Mouse (Mus musculus): ENCODE data around the gene Fam71e1. TPM values are rescaled to one million over a fixed set of nuclear protein-coding genes. Genes with fewer than 3 reads are reported as not detected.
A peak's percentile ranks its signal among the peaks of the same experiment; 100 is the strongest.

Fam71e1 gene
- polyA plus RNA-seq, 1 experiment from 2014 or later = 9.2 TPM

DNA sequence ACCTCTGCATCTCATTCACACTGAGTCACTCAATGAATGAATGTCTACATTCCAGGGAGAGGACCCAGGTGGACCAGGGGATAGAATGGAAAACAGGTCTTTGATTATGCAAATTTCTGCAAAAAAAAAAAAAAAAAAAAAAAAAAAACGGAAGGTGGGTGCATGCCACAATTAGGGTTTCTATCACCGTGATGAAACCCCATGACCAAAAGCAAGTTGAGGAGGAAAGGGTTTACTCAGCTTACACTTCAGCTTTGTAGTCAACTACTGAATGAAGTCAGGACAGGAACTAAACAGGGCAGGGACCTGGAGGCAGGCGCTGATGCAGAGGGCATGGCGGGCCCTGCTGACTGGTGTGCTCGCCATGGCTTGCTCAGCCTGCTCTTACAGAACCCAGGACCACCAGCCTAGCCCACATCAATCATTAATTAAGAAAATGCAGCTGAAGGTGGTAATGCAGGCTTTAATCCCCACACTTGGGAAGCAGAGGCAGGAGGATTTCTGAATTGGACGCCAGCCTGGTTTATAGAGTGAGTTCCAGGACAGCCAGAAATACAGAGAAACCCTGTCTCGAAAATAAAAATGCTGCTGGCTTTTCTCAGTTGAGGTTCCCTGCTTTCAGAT is 10.7 kb upstream of the Fam71e1 start:
- Histone ChIP-seq H3K9me3 (ENCODE audit: control insufficient read depth, low read length) (no peaks in the 10 kb centered on the region), H3K4me3 (ENCODE audit: control insufficient read depth in 1 of 2, insufficient read depth in 1 of 2, low read depth in 1 of 2, low read length in 2 of 2) (no peak overlapping the region), H3K9ac (ENCODE audit: low read length) (no peak overlapping the region), H3K27ac (replicated peaks in 1 of 2; ENCODE audit: control insufficient read depth in 1 of 2, insufficient read depth in 1 of 2, low read depth in 2 of 2, low read length in 2 of 2) (peak overlapping the region in 1 of 2 experiments; percentile 53; a peak in 2 of 4 replicates), H3K4me2 (ENCODE audit: low read length) (0 out of 2 replicates have a peak overlapping the region, but pooled peaks have one; percentile 48), H3K36me3 (ENCODE audit: control insufficient read depth, insufficient read depth, low read length) (peaks cover 46% of the 10 kb centered on the region), H3K27me3 (ENCODE audit: control insufficient read depth, insufficient read depth, low read length) (no peaks in the 10 kb centered on the region), H3K4me1 (ENCODE audit: control insufficient read depth in 2 of 2, insufficient read depth in 2 of 2, low read length in 2 of 2) (peaks cover 2 to 18% of the 10 kb centered on the region in 2 experiments; a peak in 2 of 4 replicates)
- no peak for ATAC-seq (ENCODE audit: insufficient number of reproducible peaks, insufficient read depth, low FRiP score, low read depth)
- WGBS = 65% methylated on average over 7 of the region's 7 CpGs

DNA sequence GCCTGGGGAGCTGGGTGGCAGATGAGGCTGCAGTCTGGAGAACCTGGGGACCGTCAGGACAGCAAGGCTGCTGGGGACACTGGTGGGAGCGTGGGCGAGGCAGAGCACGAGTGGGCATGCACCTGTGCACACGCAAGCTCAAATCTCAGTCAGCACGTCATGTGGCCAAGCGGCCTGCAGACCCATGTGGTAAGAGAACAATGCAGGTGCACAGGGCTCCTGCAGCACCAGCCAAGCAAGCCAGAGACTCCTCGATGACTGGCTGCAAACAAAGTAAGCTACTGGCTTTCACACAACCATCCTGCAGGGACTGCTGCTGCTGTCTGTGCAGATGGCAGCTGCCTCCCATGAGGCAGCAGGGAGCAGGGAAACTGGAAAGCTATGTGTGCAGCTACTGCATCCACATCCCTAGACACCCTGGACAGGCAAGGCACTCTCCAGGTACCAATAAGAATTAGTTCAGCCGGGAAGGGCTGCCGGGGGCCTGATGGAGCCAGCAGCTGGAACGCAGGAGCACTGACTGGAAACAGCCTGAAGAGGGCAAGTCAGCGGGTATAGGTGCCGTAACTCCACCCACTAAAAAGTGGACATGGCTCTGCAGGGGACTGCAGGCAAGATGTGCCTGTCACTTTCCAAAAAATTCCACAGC is 9.3 kb upstream of the Fam71e1 start:
- Histone ChIP-seq H3K9me3 (ENCODE audit: control insufficient read depth, low read length) (no peaks in the 10 kb centered on the region), H3K4me3 (ENCODE audit: control insufficient read depth in 1 of 2, insufficient read depth in 1 of 2, low read depth in 1 of 2, low read length in 2 of 2) (no peak overlapping the region), H3K27me3 (ENCODE audit: control insufficient read depth, insufficient read depth, low read length) (no peaks in the 10 kb centered on the region), H3K9ac (ENCODE audit: low read length) (no peak overlapping the region), H3K4me1 (ENCODE audit: control insufficient read depth in 2 of 2, insufficient read depth in 2 of 2, low read length in 2 of 2) (peaks cover 2 to 18% of the 10 kb centered on the region in 2 experiments; a peak in 2 of 4 replicates), H3K36me3 (ENCODE audit: control insufficient read depth, insufficient read depth, low read length) (peaks cover 60% of the 10 kb centered on the region), H3K27ac (replicated peaks in 1 of 2; ENCODE audit: control insufficient read depth in 1 of 2, insufficient read depth in 1 of 2, low read depth in 2 of 2, low read length in 2 of 2) (peak overlapping the region; percentile 2 to 55; a peak in 3 of 4 replicates), H3K4me2 (ENCODE audit: low read length) (no peak overlapping the region)
- ATAC-seq (ENCODE audit: insufficient number of reproducible peaks, insufficient read depth, low FRiP score, low read depth) = 0 out of 2 replicates have a peak, but pooled peaks have one; percentile 7
- 34% methylated on average over 13 of the region's 13 CpGs for WGBS

GRCm38 (mm10) chr7:44487936-44488335 is 8.4 kb upstream of the Fam71e1 start:
- ATAC-seq (ENCODE audit: insufficient number of reproducible peaks, insufficient read depth, low FRiP score, low read depth) = no peak
- 81% methylated on average over 7 of the region's 7 CpGs for WGBS

DNA sequence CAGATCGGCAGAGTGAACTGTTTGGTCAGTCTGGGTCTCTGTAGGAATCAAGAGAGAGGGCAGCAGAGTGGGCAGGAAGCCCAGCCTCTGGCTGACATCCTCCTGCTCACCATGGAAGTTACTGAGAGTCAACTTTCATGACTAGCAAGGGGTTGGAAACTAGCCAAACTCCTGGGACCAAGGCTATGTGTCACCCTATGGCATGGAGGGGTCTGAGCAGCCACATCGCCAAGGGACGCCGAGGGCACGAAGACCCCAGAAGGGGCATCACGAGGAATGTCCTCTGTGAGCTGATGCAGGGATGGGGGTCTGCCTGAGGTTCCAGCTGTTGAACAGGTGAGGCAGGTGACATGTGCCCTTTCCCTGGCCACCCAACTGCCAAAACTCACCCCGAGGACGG is 7.8 kb upstream of the Fam71e1 start:
- Histone ChIP-seq H3K4me3 (ENCODE audit: control insufficient read depth in 1 of 2, insufficient read depth in 1 of 2, low read depth in 1 of 2, low read length in 2 of 2) (no peak overlapping the region), H3K4me1 (ENCODE audit: control insufficient read depth in 2 of 2, insufficient read depth in 2 of 2, low read length in 2 of 2) (peaks cover 2 to 12% of the 10 kb centered on the region in 2 experiments; a peak in 1 of 4 replicates), H3K4me2 (ENCODE audit: low read length) (no peak overlapping the region), H3K36me3 (ENCODE audit: control insufficient read depth, insufficient read depth, low read length) (peaks cover 75% of the 10 kb centered on the region), H3K27me3 (ENCODE audit: control insufficient read depth, insufficient read depth, low read length) (no peaks in the 10 kb centered on the region), H3K27ac (replicated peaks in 1 of 2; ENCODE audit: control insufficient read depth in 1 of 2, insufficient read depth in 1 of 2, low read depth in 2 of 2, low read length in 2 of 2) (no peak overlapping the region), H3K9me3 (ENCODE audit: control insufficient read depth, low read length) (no peaks in the 10 kb centered on the region), H3K9ac (ENCODE audit: low read length) (no peak overlapping the region)
- no peak for ATAC-seq (ENCODE audit: insufficient number of reproducible peaks, insufficient read depth, low FRiP score, low read depth)
- WGBS = 88% methylated on average over 8 of the region's 8 CpGs

More at GRCm38 (mm10) chr7:44487936-44488335, 8.4 kb upstream of the Fam71e1 start:
- Histone ChIP-seq H3K4me2 (ENCODE audit: low read length) (no peak overlapping the region), H3K4me3 (ENCODE audit: control insufficient read depth in 1 of 2, insufficient read depth in 1 of 2, low read depth in 1 of 2, low read length in 2 of 2) (no peak overlapping the region), H3K36me3 (ENCODE audit: control insufficient read depth, insufficient read depth, low read length) (peaks cover 69% of the 10 kb centered on the region), H3K9ac (ENCODE audit: low read length) (no peak overlapping the region), H3K9me3 (ENCODE audit: control insufficient read depth, low read length) (no peaks in the 10 kb centered on the region), H3K27ac (replicated peaks in 1 of 2; ENCODE audit: control insufficient read depth in 1 of 2, insufficient read depth in 1 of 2, low read depth in 2 of 2, low read length in 2 of 2) (no peak overlapping the region), H3K4me1 (ENCODE audit: control insufficient read depth in 2 of 2, insufficient read depth in 2 of 2, low read length in 2 of 2) (peaks cover 2 to 12% of the 10 kb centered on the region in 2 experiments; a peak in 1 of 4 replicates), H3K27me3 (ENCODE audit: control insufficient read depth, insufficient read depth, low read length) (no peaks in the 10 kb centered on the region)

DNA sequence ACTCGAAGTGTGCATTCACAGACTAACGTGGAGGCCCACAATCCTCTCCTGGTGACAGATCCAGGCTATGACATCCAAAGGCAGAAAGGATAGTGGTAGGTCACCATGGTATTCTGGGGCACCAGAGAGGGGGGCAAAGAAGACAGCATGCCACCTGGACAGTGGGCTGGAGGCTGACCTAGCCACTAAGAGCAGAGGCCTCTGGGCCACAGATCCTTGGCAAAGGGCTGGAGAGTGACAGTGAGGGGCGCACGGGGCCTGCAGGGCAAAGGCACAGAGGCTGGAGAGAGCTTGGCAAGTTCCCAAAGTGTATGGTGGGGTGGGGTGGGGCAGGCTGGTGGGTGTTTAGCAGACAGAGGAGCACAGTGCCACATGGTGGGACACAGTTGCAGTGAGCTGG is 6.1 kb upstream of the Fam71e1 start:
- H3K36me3 ChIP-seq (ENCODE audit: control insufficient read depth, insufficient read depth, low read length) = peaks cover 69% of the 10 kb centered on the region
- no peak overlapping the region for H3K9ac ChIP-seq (ENCODE audit: low read length)
- no peak overlapping the region for H3K4me2 ChIP-seq (ENCODE audit: low read length)
- 71% methylated on average over 4 of the region's 4 CpGs for WGBS
- no peaks in the 10 kb centered on the region for H3K27me3 ChIP-seq (ENCODE audit: control insufficient read depth, insufficient read depth, low read length)
- no peak overlapping the region for H3K27ac ChIP-seq (replicated peaks in 1 of 2; ENCODE audit: control insufficient read depth in 1 of 2, insufficient read depth in 1 of 2, low read depth in 2 of 2, low read length in 2 of 2)
- peaks cover 5 to 13% of the 10 kb centered on the region in 2 experiments for H3K4me1 ChIP-seq (ENCODE audit: control insufficient read depth in 2 of 2, insufficient read depth in 2 of 2, low read length in 2 of 2)
- H3K4me3 ChIP-seq (ENCODE audit: control insufficient read depth in 1 of 2, insufficient read depth in 1 of 2, low read depth in 1 of 2, low read length in 2 of 2) = no peak overlapping the region
- H3K9me3 ChIP-seq (ENCODE audit: control insufficient read depth, low read length) = no peaks in the 10 kb centered on the region
- no peak for ATAC-seq (ENCODE audit: insufficient number of reproducible peaks, insufficient read depth, low FRiP score, low read depth)

GRCm38 (mm10) chr7:44491391-44491790 is 5.0 kb upstream of the Fam71e1 start:
- H3K4me2 ChIP-seq (ENCODE audit: low read length) = no peak overlapping the region
- no peaks in the 10 kb centered on the region for H3K27me3 ChIP-seq (ENCODE audit: control insufficient read depth, insufficient read depth, low read length)
- no peak overlapping the region for H3K27ac ChIP-seq (replicated peaks in 1 of 2; ENCODE audit: control insufficient read depth in 1 of 2, insufficient read depth in 1 of 2, low read depth in 2 of 2, low read length in 2 of 2)
- H3K9ac ChIP-seq (ENCODE audit: low read length) = no peak overlapping the region
- peaks cover 60% of the 10 kb centered on the region for H3K36me3 ChIP-seq (ENCODE audit: control insufficient read depth, insufficient read depth, low read length)
- no peaks in the 10 kb centered on the region for H3K9me3 ChIP-seq (ENCODE audit: control insufficient read depth, low read length)
- ATAC-seq (ENCODE audit: insufficient number of reproducible peaks, insufficient read depth, low FRiP score, low read depth) = no peak
- WGBS = 94% methylated on average over 5 of the region's 5 CpGs
- H3K4me1 ChIP-seq (ENCODE audit: control insufficient read depth in 2 of 2, insufficient read depth in 2 of 2, low read length in 2 of 2) = peaks cover 9 to 18% of the 10 kb centered on the region in 2 experiments
- H3K4me3 ChIP-seq (ENCODE audit: control insufficient read depth in 1 of 2, insufficient read depth in 1 of 2, low read depth in 1 of 2, low read length in 2 of 2) = no peak overlapping the region

- H3K4me1 ChIP-seq (ENCODE audit: control insufficient read depth in 2 of 2, insufficient read depth in 2 of 2, low read length in 2 of 2) = peaks cover 9 to 13% of the 10 kb centered on the region in 2 experiments
- H3K27ac ChIP-seq (replicated peaks in 1 of 2; ENCODE audit: control insufficient read depth in 1 of 2, insufficient read depth in 1 of 2, low read depth in 2 of 2, low read length in 2 of 2) = no peak overlapping the region
- no peaks in the 10 kb centered on the region for H3K27me3 ChIP-seq (ENCODE audit: control insufficient read depth, insufficient read depth, low read length)
- H3K9me3 ChIP-seq (ENCODE audit: control insufficient read depth, low read length) = no peaks in the 10 kb centered on the region
- no peak for ATAC-seq (ENCODE audit: insufficient number of reproducible peaks, insufficient read depth, low FRiP score, low read depth)
- WGBS = 93% methylated on average over 21 of the region's 21 CpGs
- H3K4me2 ChIP-seq (ENCODE audit: low read length) = no peak overlapping the region
- H3K36me3 ChIP-seq (ENCODE audit: control insufficient read depth, insufficient read depth, low read length) = peaks cover 60% of the 10 kb centered on the region
- no peak overlapping the region for H3K9ac ChIP-seq (ENCODE audit: low read length)
- H3K4me3 ChIP-seq (ENCODE audit: control insufficient read depth in 1 of 2, insufficient read depth in 1 of 2, low read depth in 1 of 2, low read length in 2 of 2) = no peak overlapping the region
These were observed 4.1 kb upstream of the Fam71e1 start for GRCm38 (mm10) chr7:44492166-44492826.
